Mouse (Mus musculus): ENCODE data around the gene Fads2. TPM values are rescaled to one million over a fixed set of nuclear protein-coding genes. Genes with fewer than 3 reads are reported as not detected.

Gene Fads2
- total and polyA plus RNA-seq, 3 experiments, result 55.2 to 119 TPM; not detected in 1

GRCm38 (mm10) chr19:10065465-10066188, 35.9 kb downstream of the Fads2 start:
- no peaks in the 10 kb centered on the region for H3K79me2 ChIP-seq (ENCODE audit: control insufficient read depth, insufficient read depth, low read length, poor library complexity)
- H3K9me3 ChIP-seq (replicated peaks; ENCODE audit: insufficient read depth, low read length), result no peaks in the 10 kb centered on the region
- DNase-seq (ENCODE audit: low read depth, low spot score), result no peak
- H3K36me3 ChIP-seq (ENCODE audit: control insufficient read depth in 1 of 2, insufficient read depth in 2 of 2, low read length in 2 of 2), result peaks cover 7% of the 10 kb centered on the region in 2 experiments
- no peak overlapping the region for H3K9ac ChIP-seq (ENCODE audit: control insufficient read depth, low read depth, low read length, poor library complexity, severe bottlenecking)
- H3K4me1 ChIP-seq (ENCODE audit: control insufficient read depth in 1 of 2, insufficient read depth in 2 of 2, low read length in 2 of 2), result peaks cover 4 to 15% of the 10 kb centered on the region in 2 experiments
- TF ChIP-seq HCFC1 (IDR thresholded peaks at IDR 0.05; ENCODE audit: low read depth, low read length) (no peak), ETS1 (IDR thresholded peaks at IDR 0.05; ENCODE audit: low read depth, low read length) (no peak), RAD21 (IDR thresholded peaks at IDR 0.05; ENCODE audit: low read depth, low read length) (no peak), MAX (IDR thresholded peaks at IDR 0.05; ENCODE audit: low read length) (no peak), UBTF (IDR thresholded peaks at IDR 0.05; ENCODE audit: borderline replicate concordance, insufficient read depth, low read depth, low read length) (no peak), EP300 (IDR thresholded peaks at IDR 0.05; ENCODE audit: low read depth in 1 of 2, low read length in 2 of 2) (peak in 1 of 2 experiments; percentile 47; a peak in 1 of 4 replicates), RCOR1 (IDR thresholded peaks at IDR 0.05; ENCODE audit: low read depth, low read length) (no peak), CHD2 (IDR thresholded peaks at IDR 0.05; ENCODE audit: low read length) (no peak), NRF1 (IDR thresholded peaks at IDR 0.05; ENCODE audit: insufficient read depth, low read depth, low read length, poor library complexity, severe bottlenecking) (no peak), NELFE (IDR thresholded peaks at IDR 0.05; ENCODE audit: low read depth, low read length) (no peak), TCF12 (IDR thresholded peaks at IDR 0.05; ENCODE audit: low read depth, low read length) (peak; percentile 40; the same call in 1 of the 2 replicates), SMC3 (IDR thresholded peaks at IDR 0.05; ENCODE audit: low read depth, low read length) (no peak), USF2 (IDR thresholded peaks at IDR 0.05; ENCODE audit: borderline replicate concordance in 1 of 2, insufficient read depth in 1 of 2, low read depth in 1 of 2, low read length in 2 of 2) (no peak), MYB (IDR thresholded peaks at IDR 0.05; ENCODE audit: low read depth, low read length) (no peak), GABPA (IDR thresholded peaks at IDR 0.05; ENCODE audit: low read depth, low read length) (no peak), TAL1 (IDR thresholded peaks at IDR 0.05; ENCODE audit: low read length) (0 out of 2 replicates have a peak, but pooled peaks have one; percentile 11), GATA1 (IDR thresholded peaks at IDR 0.05; ENCODE audit: low read depth, low read length) (peak; percentile 45), JUND (IDR thresholded peaks at IDR 0.05; ENCODE audit: low read depth, low read length) (no peak), KAT2A (conservative IDR thresholded peaks at IDR 0.05; ENCODE audit: low read depth, low read length) (no peak)
- no peak overlapping the region for H3K4me3 ChIP-seq (ENCODE audit: control insufficient read depth in 1 of 2, insufficient read depth in 1 of 2, low read depth in 2 of 2, low read length in 2 of 2)
- no peaks in the 10 kb centered on the region for H3K27me3 ChIP-seq (ENCODE audit: control insufficient read depth in 1 of 2, insufficient read depth in 2 of 2, low read length in 2 of 2)
- H3K27ac ChIP-seq (ENCODE audit: control insufficient read depth, low read depth, low read length), result no peak overlapping the region
